Mouse (Mus musculus): ENCODE data around the gene Tspo2. TPM values are rescaled to one million over a fixed set of nuclear protein-coding genes. Genes with fewer than 3 reads are reported as not detected.

The Tspo2 gene
- polyA plus RNA-seq, 2 experiments, result 168 to 210 TPM

DNA sequence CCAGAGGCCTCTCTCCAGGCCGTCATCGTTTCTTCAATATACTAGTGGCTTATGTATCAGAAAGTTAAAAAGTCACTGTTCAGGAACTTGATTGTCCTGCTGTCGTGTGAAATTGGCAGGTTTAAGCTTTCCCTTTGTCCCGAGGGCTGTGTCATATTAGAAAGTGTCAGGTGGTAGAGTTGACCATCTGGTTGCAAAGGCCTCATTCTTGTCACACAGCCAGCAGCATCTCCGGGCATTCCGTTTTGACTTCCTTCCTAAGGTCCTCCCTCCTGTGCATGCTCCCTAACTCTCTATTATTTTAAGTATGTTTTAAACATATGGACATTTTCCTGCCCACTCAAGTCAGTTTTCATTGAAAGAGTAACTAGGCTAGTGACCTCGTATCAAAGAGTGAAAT lies 35.3 kb downstream of the Tspo2 start:
- Histone ChIP-seq H3K9me3 (ENCODE audit: control insufficient read depth, low read length) (no peaks in the 10 kb centered on the region), H3K27me3 (ENCODE audit: control insufficient read depth, insufficient read depth, low read length) (no peaks in the 10 kb centered on the region), H3K4me1 (replicated peaks; ENCODE audit: control insufficient read depth in 2 of 2, insufficient read depth in 2 of 2, low read length in 1 of 2) (peaks cover 20 to 37% of the 10 kb centered on the region in 2 experiments), H3K36me3 (replicated peaks; ENCODE audit: control insufficient read depth, insufficient read depth, low read depth) (peaks cover 47% of the 10 kb centered on the region), H3K4me3 (ENCODE audit: insufficient read depth in 1 of 2, low read depth in 2 of 2, low read length in 2 of 2) (no peak overlapping the region), H3K9ac (replicated peaks) (no peak overlapping the region), H3K27ac (no peak overlapping the region), H3K4me2 (ENCODE audit: low read depth) (no peak overlapping the region)
- WGBS (ENCODE audit: insufficient replicate concordance), result 84% methylated on average over 7 of the region's 7 CpGs
- DNase-seq (ENCODE audit: low read depth in 3 of 3, low spot score in 3 of 3) (no peak), ATAC-seq (ENCODE audit: insufficient read depth) (no peak)
- TF ChIP-seq EP300 (IDR thresholded peaks at IDR 0.05; ENCODE audit: low read depth) (no peak), CTCF (IDR thresholded peaks at IDR 0.05; ENCODE audit: low read depth) (no peak)

DNA sequence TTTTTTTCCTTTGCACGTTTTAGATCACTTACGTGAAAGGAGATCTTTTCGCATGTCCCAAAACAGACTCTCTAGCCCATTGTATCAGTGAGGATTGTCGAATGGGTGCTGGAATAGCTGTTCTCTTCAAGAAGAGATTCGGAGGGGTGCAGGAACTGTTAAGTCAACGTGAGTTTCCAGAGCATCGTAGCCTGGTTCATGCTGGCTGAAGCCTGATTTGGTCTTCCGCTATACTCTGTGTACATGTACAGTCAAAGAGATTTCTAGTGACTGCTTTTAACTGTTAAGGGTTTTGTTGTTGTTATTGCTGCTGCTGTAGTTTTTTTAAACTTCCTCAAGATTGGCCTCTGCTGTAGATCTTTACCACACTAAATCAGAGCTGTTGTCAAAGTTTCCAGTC lies 40.1 kb downstream of the Tspo2 start:
- Histone ChIP-seq H3K27ac (peak overlapping the region; percentile 97), H3K9ac (replicated peaks) (peak overlapping the region; percentile 88), H3K27me3 (ENCODE audit: control insufficient read depth, insufficient read depth, low read length) (no peaks in the 10 kb centered on the region), H3K4me2 (ENCODE audit: low read depth) (peak overlapping the region; percentile 91), H3K9me3 (ENCODE audit: control insufficient read depth, low read length) (no peaks in the 10 kb centered on the region), H3K4me1 (replicated peaks; ENCODE audit: control insufficient read depth in 2 of 2, insufficient read depth in 2 of 2, low read length in 1 of 2) (peaks cover 26 to 29% of the 10 kb centered on the region in 2 experiments), H3K4me3 (ENCODE audit: insufficient read depth in 1 of 2, low read depth in 2 of 2, low read length in 2 of 2) (peak overlapping the region; percentile 77 to 91), H3K36me3 (replicated peaks; ENCODE audit: control insufficient read depth, insufficient read depth, low read depth) (peaks cover 38% of the 10 kb centered on the region)
- TF ChIP-seq EP300 (IDR thresholded peaks at IDR 0.05; ENCODE audit: low read depth) (no peak), CTCF (IDR thresholded peaks at IDR 0.05; ENCODE audit: low read depth) (no peak)
- DNase-seq (ENCODE audit: low read depth in 3 of 3, low spot score in 3 of 3) (no peak), ATAC-seq (ENCODE audit: insufficient read depth) (no peak)
- WGBS (ENCODE audit: insufficient replicate concordance), result 42% methylated on average over 8 of the region's 8 CpGs

DNA sequence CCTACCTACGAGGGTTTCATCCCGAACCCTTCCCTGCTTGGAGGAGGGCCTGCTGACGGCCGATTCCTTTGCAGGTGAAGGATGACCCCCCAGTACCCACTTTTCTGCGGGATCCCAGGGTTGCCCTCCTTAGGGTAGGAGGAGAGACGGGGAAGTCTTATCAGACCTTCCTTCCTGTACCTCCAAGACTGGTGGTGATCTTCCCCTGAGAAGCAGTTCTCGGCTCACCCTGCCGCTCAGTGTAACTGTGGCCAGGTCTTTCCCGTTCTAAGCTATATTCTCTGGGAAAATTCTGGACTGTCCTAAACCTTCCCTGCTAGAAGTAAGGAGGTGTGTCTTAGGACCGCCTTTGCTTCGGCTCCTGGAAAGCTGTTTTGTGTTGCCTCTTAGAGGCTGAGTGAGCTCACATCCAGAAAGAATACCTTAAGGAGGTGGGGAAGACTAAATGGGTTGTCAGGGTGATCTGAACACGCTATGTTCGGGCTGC lies 41.0 kb downstream of the Tspo2 start:
- peak; percentile 33 for ATAC-seq (ENCODE audit: insufficient read depth)
- Histone ChIP-seq H3K4me1 (replicated peaks; ENCODE audit: control insufficient read depth in 2 of 2, insufficient read depth in 2 of 2, low read length in 1 of 2) (peaks cover 33 to 34% of the 10 kb centered on the region in 2 experiments), H3K9ac (replicated peaks) (peak overlapping the region; percentile 88), H3K27ac (peak overlapping the region; percentile 97), H3K9me3 (ENCODE audit: control insufficient read depth, low read length) (no peaks in the 10 kb centered on the region), H3K36me3 (replicated peaks; ENCODE audit: control insufficient read depth, insufficient read depth, low read depth) (peaks cover 29% of the 10 kb centered on the region), H3K27me3 (ENCODE audit: control insufficient read depth, insufficient read depth, low read length) (no peaks in the 10 kb centered on the region), H3K4me3 (ENCODE audit: insufficient read depth in 1 of 2, low read depth in 2 of 2, low read length in 2 of 2) (peak overlapping the region; percentile 77 to 91), H3K4me2 (ENCODE audit: low read depth) (peak overlapping the region; percentile 91)
- 1% methylated on average over 13 of the region's 13 CpGs for WGBS (ENCODE audit: insufficient replicate concordance)
- no peak for DNase-seq (ENCODE audit: low read depth in 3 of 3, low spot score in 3 of 3)
- no peak; the same call in 1 of the 2 replicates for TF ChIP-seq EP300 (IDR thresholded peaks at IDR 0.05; ENCODE audit: low read depth)
- TF ChIP-seq CTCF (IDR thresholded peaks at IDR 0.05; ENCODE audit: low read depth), result no peak

DNA sequence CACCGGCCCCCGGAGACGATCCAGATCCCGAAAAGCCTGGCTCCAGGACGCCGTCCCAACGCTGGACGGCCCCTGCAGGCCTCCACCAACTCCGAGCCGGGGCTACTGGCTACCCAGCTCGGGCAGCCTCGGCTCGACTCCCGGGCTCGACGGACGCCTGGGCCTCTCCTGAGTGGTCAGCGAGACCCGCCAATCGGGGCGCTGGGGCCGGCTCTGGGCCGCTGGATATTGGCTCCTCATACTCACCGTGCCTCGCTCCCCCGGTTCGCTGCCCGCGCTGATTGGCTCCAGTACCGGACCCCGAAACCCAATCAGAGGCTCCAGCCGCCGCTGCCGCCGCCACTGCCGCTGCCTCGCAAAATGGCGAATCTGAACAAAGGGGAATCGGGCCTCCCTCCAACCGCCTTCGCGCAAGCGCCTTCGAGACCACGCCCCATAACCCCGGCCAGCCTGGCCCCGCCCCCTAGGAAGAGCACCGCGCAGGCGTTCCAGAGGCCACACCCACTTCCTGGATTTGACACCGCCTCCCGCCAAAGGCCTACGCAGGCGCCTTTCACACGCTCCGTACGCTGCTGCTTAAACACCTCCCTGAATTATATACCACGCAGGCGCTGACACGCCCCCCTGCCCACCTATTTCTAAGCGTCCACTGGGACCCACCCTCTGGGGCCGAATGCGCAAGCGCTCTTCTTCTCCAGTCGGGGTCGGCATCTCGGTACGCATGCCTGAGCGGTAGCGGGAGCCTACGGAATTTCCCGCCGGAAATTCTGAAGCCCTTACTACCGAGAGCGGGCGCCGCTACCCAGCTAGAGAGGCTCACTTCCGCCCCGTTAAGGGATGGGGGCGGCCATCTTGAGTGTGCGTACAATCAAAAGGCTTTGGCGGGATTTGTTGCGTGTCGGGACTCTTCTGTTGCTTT lies 41.7 kb downstream of the Tspo2 start, which contains the start of the genes Nfya and Oard1:
TSS of gene Nfya (minus strand) at position 527 of the 919 bp plus-strand sequence.
TSS of gene Oard1 (plus strand) at position 635 of the 919 bp plus-strand sequence.
- DNase-seq (ENCODE audit: low read depth in 3 of 3, low spot score in 3 of 3) (peak; percentile 96 to 98 (median 98)), ATAC-seq (ENCODE audit: insufficient read depth) (peak; percentile 88)
- Histone ChIP-seq H3K36me3 (replicated peaks; ENCODE audit: control insufficient read depth, insufficient read depth, low read depth) (peaks cover 22% of the 10 kb centered on the region), H3K27me3 (ENCODE audit: control insufficient read depth, insufficient read depth, low read length) (no peaks in the 10 kb centered on the region), H3K4me3 (ENCODE audit: insufficient read depth in 1 of 2, low read depth in 2 of 2, low read length in 2 of 2) (peak within 1 kb of the TSS; percentile 80 to 91), H3K4me2 (ENCODE audit: low read depth) (peak within 1 kb of the TSS; percentile 94), H3K27ac (peak within 1 kb of the TSS; percentile 99), H3K9ac (replicated peaks) (peak within 1 kb of the TSS; percentile 97), H3K9me3 (ENCODE audit: control insufficient read depth, low read length) (no peaks in the 10 kb centered on the region), H3K4me1 (replicated peaks; ENCODE audit: control insufficient read depth in 2 of 2, insufficient read depth in 2 of 2, low read length in 1 of 2) (peaks cover 35 to 40% of the 10 kb centered on the region in 2 experiments)
- TF ChIP-seq CTCF (IDR thresholded peaks at IDR 0.05; ENCODE audit: low read depth) (no peak), EP300 (IDR thresholded peaks at IDR 0.05; ENCODE audit: low read depth) (peak; percentile 43)
- under 1% methylated on average over 84 of the region's 84 CpGs for WGBS (ENCODE audit: insufficient replicate concordance)

All from liver, embryonic 14.5 days (tissue).